Mouse (Mus musculus) gastrocnemius, postnatal 25 days (tissue): ENCODE data around the gene Mmd. TPM values are rescaled to one million over a fixed set of nuclear protein-coding genes. Genes with fewer than 3 reads are reported as not detected.

Source experiments
- DNase-seq: peaks from one replicate; pipeline ENCODE4 v3.0.0; 2022
- total RNA-seq, 2 experiments: library from RNA; stranded (reverse); gene quantifications; 1 replicate in 1 of 2; 2 replicates in 1 of 2; pipeline ENCODE4 v1.2.3; 2021

Gene Mmd
- total RNA-seq, 2 experiments from 2014 or later = 8.9 to 21.8 TPM

- DNase-seq = no peak
Measured at GRCm38 (mm10) chr11:90283601-90284000, 34.3 kb downstream of the Mmd start.

GRCm38 (mm10) chr11:90284079-90284478, 34.8 kb downstream of the Mmd start:
- DNase-seq = no peak

DNA sequence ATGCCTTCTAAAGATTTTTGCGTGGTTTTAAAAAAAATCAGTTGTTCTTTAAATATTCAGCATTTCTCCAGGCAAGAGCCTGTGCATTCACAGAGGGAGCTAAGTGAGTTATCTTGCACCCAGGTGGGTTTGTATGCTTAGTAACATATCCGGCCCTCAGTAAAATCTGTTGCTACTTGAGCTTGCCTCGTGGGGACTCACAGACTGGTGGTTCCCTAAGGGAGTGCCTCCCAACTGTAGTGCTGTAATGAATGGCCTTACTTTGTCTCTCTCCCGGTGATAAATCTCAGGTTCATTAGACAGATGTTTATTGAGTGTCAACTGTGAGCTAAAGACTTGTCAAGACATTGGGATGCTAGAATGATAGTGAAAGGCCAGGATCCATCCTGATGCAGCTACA, 35.4 kb downstream of the Mmd start:
- DNase-seq = no peak

- DNase-seq = no peak
Measured at GRCm38 (mm10) chr11:90286550-90287154, 37.4 kb downstream of the Mmd start.

DNA sequence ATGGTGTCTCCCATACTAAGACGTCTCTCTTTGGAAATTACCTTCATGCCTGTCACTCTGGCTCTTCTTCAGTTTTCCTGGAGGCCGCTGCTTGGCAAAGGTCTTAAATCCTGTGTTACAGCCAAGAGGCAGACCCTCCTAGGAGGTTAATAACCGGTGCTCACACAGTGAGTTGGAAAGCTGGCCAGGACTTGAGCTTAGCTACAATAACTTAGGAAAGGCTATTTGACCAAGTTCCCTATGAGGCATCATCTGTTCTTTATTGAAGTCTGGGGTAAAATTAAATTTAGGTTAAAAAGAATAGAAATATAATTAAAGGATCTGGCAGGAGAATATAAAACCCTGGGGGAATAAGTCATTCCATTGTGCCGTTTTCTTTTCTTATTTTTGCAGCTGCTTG, 41.9 kb downstream of the Mmd start:
- DNase-seq = no peak

DNA sequence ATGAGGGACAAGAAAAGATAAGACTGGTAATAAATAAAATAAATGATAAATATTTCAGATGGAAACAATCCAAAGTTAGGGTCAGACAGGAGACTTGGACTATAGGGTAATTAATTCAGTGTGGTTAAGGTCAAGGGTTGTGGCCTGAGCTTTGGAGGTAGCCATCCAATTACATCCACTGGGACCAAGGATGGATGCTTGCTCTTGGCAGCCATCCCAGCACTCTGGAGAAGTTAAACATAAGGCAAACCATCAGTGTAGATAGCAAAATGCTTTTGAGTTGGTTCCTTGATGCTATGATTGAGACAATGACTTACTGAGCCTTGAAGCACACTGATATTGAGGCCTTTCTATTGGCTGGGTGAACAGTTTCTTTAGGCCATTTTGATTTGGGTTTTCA, 43.5 kb downstream of the Mmd start:
- DNase-seq = no peak

- no peak for DNase-seq
Measured at GRCm38 (mm10) chr11:90294622-90295021, 45.4 kb downstream of the Mmd start.

GRCm38 (mm10) chr11:90306067-90306466, 56.8 kb downstream of the Mmd start:
- DNase-seq = no peak

- DNase-seq = peak; percentile 19
Measured at GRCm38 (mm10) chr11:90306993-90307392, 57.7 kb downstream of the Mmd start.

DNA sequence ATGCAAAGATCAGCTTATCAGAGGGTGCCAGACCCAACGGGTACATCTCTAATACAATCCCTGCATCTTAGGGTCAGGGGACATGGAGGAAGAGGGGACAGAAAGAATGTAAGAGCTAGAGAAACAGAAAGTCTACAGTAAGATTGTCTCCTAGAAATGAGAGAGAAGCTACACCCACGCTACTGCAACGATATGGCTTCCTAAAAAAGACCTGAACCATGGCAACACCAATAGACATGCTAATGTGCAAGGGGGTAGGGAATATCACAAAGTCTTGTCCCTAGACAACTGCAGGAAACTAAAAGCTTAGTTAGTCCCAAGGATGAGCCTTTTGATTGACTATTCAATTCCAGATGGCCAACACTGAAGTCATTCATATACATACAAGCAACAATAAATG, 65.3 kb downstream of the Mmd start:
- DNase-seq = no peak

- peak; percentile 14 for DNase-seq
Measured at GRCm38 (mm10) chr11:90317482-90317881, 68.2 kb downstream of the Mmd start.

GRCm38 (mm10) chr11:90320922-90321321, 71.7 kb downstream of the Mmd start:
- no peak for DNase-seq

DNA sequence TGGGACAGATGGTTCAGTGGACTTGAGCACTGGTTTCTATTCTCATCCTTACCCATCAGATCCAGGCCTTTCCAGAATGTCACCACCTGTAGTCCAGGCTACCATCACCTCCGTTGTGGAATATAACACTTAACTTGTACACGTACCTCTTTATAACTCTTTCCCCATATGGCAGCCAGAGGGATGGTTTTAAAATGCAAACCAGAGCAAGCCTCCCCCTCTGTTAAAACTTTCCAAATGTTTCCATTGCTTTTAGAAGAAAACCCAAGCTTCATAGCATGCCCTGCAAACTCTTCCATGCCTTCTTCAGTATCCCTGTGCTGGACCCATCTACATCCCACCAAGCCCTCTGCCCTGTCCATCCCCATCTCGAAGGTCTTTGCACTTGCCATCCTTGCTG, 75.3 kb downstream of the Mmd start:
- DNase-seq = no peak

DNA sequence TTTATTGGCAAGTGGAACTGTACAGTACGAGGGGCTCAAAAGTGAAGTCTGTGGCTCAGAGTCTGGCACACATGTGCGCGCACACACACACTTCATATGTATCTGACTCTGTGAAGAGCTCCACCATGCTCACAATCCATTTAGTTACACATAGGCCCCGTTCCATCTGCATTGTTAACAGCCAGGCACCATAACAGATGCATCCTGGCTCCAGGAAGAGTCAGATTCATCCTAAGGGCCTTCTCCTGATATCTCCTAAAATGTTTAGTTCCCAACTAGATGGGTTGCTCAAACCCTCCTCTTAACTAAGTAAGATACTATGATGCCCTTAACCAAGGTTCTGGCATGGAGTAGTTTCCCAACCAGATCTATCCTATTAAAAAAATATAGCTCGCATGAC, 76.9 kb downstream of the Mmd start:
- no peak for DNase-seq

GRCm38 (mm10) chr11:90326836-90327235, 77.6 kb downstream of the Mmd start:
- DNase-seq = peak; percentile 68

Other genes with a start within 250 kb of the Mmd start
- gene Pctp, start 246.6 kb upstream of the Mmd start, total RNA-seq = 1 to 10 TPM; 2.2 to 2.9 TPM
- 10 to 100 TPM in 1 of 2 experiments, 1 to 10 TPM in 1; 6.9 to 15.7 TPM for gene Tmem100, start 219.1 kb upstream of the Mmd start, total RNA-seq
- 1 to 10 TPM; 1.6 to 2.9 TPM for gene Gm45716, start 61.8 kb upstream of the Mmd start, total RNA-seq
- 1 to 10 TPM; 3.3 to 5.4 TPM for gene Hlf, start 141.4 kb downstream of the Mmd start, total RNA-seq